Mouse (Mus musculus) intestine, embryonic 15.5 days (tissue): ENCODE data around the gene Hsd3b6. TPM values are rescaled to one million over a fixed set of nuclear protein-coding genes. Genes with fewer than 3 reads are reported as not detected.
"Not testable (repeated sequence)": the region's sequence is repeated elsewhere in the genome, so short reads cannot be mapped to it uniquely, and the experiment has no call there.

Experiments used
- ATAC-seq: fragments of 200-750 bp; cut with Nextera tagmentation; 2 replicates; pipeline ENCODE4 v1.8.0; 2017; ENCODE audit warnings: moderate TSS enrichment, moderate library complexity
- H3K27ac ChIP-seq: fragments of 300-500 bp; sonication (generic); 2 replicates; pipeline ENCODE4 v1.5.1; 2015; ENCODE audit warnings: mild to moderate bottlenecking, inconsistent platforms
- H3K27me3 ChIP-seq: fragments of 300-500 bp; sonication (generic); replicated peaks from 2 replicates; pipeline ENCODE4 v1.6.1; 2015; ENCODE audit warnings: inconsistent platforms
- H3K36me3 ChIP-seq: fragments of 300-500 bp; sonication (generic); 2 replicates; pipeline ENCODE4 v1.6.1; 2015; ENCODE audit warnings: inconsistent platforms
- H3K4me1 ChIP-seq: fragments of 300-500 bp; sonication (generic); replicated peaks from 2 replicates; pipeline ENCODE4 v1.6.1; 2015; ENCODE audit warnings: inconsistent platforms
- H3K4me2 ChIP-seq: fragments of 300-500 bp; sonication (generic); replicated peaks from 2 replicates; pipeline ENCODE4 v1.6.1; 2015; ENCODE audit warnings: mild to moderate bottlenecking, inconsistent platforms
- H3K4me3 ChIP-seq: fragments of 300-500 bp; sonication (generic); replicated peaks from 2 replicates; pipeline ENCODE4 v1.5.1; 2015; ENCODE audit warnings: inconsistent platforms
- H3K9ac ChIP-seq: fragments of 300-500 bp; sonication (generic); 2 replicates; pipeline ENCODE4 v1.6.1; 2015; ENCODE audit warnings: inconsistent platforms
- H3K9me3 ChIP-seq: fragments of 300-500 bp; sonication (generic); 2 replicates; pipeline ENCODE4 v1.6.1; 2016; ENCODE audit warnings: inconsistent platforms
- WGBS: fragments of 180-500 bp; shearing (Covaris S2); methylation state at CpG from one replicate; pipeline ENCODE4 v1.1.7; 2015; 5-methylcytosine and 5-hydroxymethylcytosine counted together
- polyA plus RNA-seq: library from polyadenylated mRNA; unstranded; fragments of >200 nt; fragmentation: Nextera tagmentation; extraction: Ambion mirVana; gene quantifications from 2 replicates; pipeline ENCODE4 v1.2.1, GENCODE M21; 2015

The Hsd3b6 gene
- polyA plus RNA-seq = 0.96 and 1.0 TPM in 2 replicates

DNA sequence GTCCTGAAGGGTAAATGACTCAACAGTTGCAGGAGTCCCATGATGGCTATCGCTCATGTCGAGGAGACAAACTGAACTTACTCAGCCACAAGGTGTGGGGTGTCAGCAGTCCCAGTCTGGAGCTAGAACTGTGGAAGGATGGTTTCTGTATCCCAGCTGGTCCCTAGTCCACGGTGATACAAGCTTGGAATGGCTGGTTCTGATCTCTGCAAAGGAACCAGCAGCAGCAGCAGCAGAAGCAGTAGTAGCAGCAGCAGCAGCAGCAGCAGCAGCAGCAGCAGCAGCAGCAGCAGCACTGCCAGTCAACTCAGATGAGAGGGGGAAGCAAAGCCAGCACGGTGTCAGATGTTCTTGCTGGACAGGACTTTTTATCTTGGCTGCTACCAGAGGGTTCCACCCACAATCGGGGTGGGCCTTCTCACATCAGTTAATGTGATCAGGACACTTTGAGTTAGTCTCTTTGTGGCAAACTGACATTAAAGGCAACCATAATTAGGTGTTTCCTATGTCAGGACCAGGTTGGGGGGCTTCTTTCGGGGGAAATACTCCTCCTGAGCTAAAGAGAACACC is at the start of gene Hsd3b6:
Hsd3b6 (minus strand) TSS at position 343 of the 570 bp plus-strand sequence.
- Histone ChIP-seq H3K4me3 (no peak within 1 kb of the TSS), H3K4me1 (no peaks in the 10 kb centered on the region), H3K36me3 (no peaks in the 10 kb centered on the region), H3K4me2 (no peak within 1 kb of the TSS), H3K9me3 (no peaks in the 10 kb centered on the region), H3K27ac (no peak within 1 kb of the TSS), H3K27me3 (no peaks in the 10 kb centered on the region), H3K9ac (no peak within 1 kb of the TSS)
- 64% methylated on average over 6 of the region's 6 CpGs for WGBS
- ATAC-seq = no peak

DNA sequence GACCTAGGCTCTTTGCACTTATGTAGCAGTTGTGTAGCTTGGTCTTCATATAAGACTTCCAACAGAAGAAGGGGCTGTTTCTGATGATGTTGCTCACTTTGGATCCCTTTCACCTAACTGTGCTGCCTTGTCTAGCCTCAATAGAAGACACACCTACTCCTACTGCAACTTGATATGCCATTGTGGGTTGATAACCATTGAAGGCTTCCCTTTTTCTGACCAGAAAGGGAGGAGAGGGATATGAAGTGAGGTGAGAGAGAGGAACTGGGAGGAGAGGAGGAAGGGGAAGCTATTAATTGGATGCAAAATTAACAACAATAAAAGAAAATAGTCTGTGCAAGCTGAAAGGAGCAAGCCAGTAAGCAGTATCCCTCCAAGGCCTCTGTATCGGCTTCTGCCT is 48.6 kb upstream of the Hsd3b6 start:
- Histone ChIP-seq H3K4me3 (no peak overlapping the region), H3K27ac (no peak overlapping the region), H3K4me2 (no peak overlapping the region), H3K36me3 (no peaks in the 10 kb centered on the region), H3K4me1 (no peaks in the 10 kb centered on the region), H3K27me3 (no peaks in the 10 kb centered on the region), H3K9me3 (no peaks in the 10 kb centered on the region), H3K9ac (no peak overlapping the region)
- 94% methylated on average over 1 of the region's 1 CpGs for WGBS
- ATAC-seq = no peak

DNA sequence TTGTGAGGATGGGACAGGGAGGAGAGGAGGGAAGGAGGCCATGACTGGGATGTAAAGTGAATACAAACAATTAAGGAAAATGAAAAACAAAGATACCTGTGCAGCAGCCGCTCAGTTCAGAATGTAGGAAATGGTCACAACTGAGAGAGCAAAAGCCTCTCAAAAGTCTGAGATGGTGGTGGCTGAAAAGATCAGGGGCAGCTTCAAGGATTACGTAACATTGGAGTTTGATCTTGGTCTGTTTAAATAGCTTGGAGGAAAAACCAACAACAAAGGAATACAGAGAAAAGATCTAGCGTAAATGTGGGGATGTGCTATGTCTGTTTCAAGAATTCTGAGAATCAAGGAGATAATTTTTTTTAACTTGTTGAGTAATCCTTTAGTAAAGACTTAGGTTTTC is 45.3 kb upstream of the Hsd3b6 start, which contains the start of gene Hsd3b1:
Hsd3b1 (minus strand) TSS at position 219 of the 400 bp plus-strand sequence.
- no peaks in the 10 kb centered on the region for H3K9me3 ChIP-seq
- ATAC-seq = 0 out of 2 replicates have a peak, but pooled peaks have one; percentile 44
- H3K4me1 ChIP-seq = 0 out of 2 replicates have a peak, but pooled peaks cover 4% of the 10 kb centered on the region
- H3K9ac ChIP-seq = no peak within 1 kb of the TSS
- WGBS = 68% methylated on average over 3 of the region's 3 CpGs
- no peak within 1 kb of the TSS for H3K4me2 ChIP-seq
- H3K27me3 ChIP-seq = no peaks in the 10 kb centered on the region
- H3K4me3 ChIP-seq = no peak within 1 kb of the TSS
- no peak within 1 kb of the TSS for H3K27ac ChIP-seq
- no peaks in the 10 kb centered on the region for H3K36me3 ChIP-seq

DNA sequence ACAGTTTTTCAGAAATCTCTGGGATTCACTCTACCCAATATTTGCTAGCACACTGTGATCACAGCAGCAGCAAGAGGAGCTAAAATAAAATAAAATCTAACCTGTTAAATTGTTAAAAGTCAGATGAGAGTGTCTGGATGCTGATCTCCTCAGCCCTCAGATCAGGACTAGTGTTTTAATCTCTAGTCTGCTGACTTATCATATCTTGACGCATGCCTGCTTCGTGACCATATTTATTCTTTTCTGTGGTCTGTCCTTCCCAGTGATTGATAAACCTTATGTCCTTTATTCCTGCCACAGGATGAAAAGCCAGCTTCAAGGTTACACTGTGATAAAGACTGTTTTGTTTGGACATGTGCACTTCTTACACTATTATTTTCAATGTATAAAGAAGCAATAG is 43.8 kb upstream of the Hsd3b6 start:
- no peak for ATAC-seq
- WGBS = 73% methylated on average over 2 of the region's 2 CpGs

DNA sequence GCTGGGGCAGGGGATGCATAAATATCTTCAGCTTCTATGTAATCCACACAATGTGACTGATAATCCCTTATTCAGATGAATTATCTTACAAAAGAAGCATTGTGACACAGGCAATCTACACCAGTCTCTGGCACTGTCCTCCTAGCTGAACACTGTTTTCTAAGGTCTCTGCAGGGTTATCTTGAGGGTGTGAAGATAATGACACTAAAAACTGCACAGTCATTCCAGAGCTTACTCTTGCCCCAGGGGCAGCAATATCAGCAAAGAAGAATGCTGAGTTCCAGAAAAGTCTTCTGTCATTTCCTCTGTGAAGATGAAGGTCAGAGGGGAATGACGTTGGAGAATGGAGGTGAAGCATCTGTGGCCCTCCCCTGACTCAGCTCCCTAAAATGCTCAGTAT is 42.6 kb upstream of the Hsd3b6 start:
- no peaks in the 10 kb centered on the region for H3K27me3 ChIP-seq
- H3K4me1 ChIP-seq = 0 out of 2 replicates have a peak, but pooled peaks cover 4% of the 10 kb centered on the region
- 25% methylated on average over 1 of the region's 1 CpGs for WGBS
- no peak overlapping the region for H3K9ac ChIP-seq
- no peak overlapping the region for H3K27ac ChIP-seq
- H3K4me3 ChIP-seq = no peak overlapping the region
- H3K9me3 ChIP-seq = no peaks in the 10 kb centered on the region
- no peak for ATAC-seq
- no peak overlapping the region for H3K4me2 ChIP-seq
- H3K36me3 ChIP-seq = no peaks in the 10 kb centered on the region

More for the DNA sequence above, 43.8 kb upstream of the Hsd3b6 start:
- Histone ChIP-seq H3K9me3 (no peaks in the 10 kb centered on the region), H3K27ac (no peak overlapping the region), H3K4me3 (no peak overlapping the region), H3K4me2 (no peak overlapping the region), H3K27me3 (no peaks in the 10 kb centered on the region), H3K36me3 (no peaks in the 10 kb centered on the region), H3K9ac (no peak overlapping the region), H3K4me1 (0 out of 2 replicates have a peak, but pooled peaks cover 4% of the 10 kb centered on the region)

DNA sequence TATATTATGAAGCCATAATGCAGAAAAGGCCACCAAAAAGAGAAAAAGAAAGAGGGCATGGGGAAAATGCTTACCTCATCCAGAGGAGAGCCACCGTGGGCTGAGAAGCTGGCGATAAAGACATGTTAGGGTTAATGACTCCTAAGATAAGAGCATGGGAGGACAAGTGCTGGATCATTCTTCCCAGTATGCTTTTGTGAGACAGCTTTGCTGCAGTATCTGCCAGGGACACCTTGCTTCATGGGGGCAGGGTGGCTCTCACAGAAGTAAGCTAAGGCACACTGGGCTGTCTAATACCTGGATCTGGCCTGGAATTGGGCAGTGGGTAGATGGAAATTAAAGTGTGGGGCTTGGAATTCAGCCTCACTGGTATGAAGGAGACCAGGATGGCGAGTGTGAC is 40.9 kb upstream of the Hsd3b6 start:
- no peaks in the 10 kb centered on the region for H3K27me3 ChIP-seq
- ATAC-seq = peak; percentile 67
- H3K36me3 ChIP-seq = no peaks in the 10 kb centered on the region
- no peak overlapping the region for H3K9ac ChIP-seq
- H3K4me3 ChIP-seq = no peak overlapping the region
- H3K9me3 ChIP-seq = no peaks in the 10 kb centered on the region
- H3K4me1 ChIP-seq = 0 out of 2 replicates have a peak, but pooled peaks cover 4% of the 10 kb centered on the region
- no peak overlapping the region for H3K27ac ChIP-seq
- 61% methylated on average over 3 of the region's 3 CpGs for WGBS
- H3K4me2 ChIP-seq = no peak overlapping the region

DNA sequence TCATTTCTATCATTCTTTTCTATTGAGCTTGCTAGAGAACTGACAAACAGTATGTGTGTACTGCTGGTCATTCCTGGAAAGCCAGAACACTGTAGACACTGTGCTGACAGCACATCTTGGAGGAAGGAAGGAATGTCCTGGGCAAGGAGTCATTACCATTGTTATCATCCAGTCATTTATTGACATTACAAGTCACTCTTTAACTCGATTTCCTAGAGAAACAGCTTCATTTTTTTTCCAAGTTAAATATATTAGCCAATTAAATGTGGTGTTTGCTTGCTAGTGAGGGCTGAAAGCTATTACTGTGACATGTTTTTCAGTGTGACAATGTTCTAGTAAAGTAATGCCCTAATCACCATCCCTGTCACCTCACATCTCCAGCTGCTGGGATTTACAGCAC is 39.4 kb upstream of the Hsd3b6 start:
- H3K9me3 ChIP-seq = no peaks in the 10 kb centered on the region
- no peak overlapping the region for H3K9ac ChIP-seq
- no peak overlapping the region for H3K4me3 ChIP-seq
- H3K27me3 ChIP-seq = no peaks in the 10 kb centered on the region
- no peaks in the 10 kb centered on the region for H3K36me3 ChIP-seq
- peak; percentile 76 for ATAC-seq
- no peak overlapping the region for H3K4me2 ChIP-seq
- no peak overlapping the region for H3K27ac ChIP-seq
- 26% methylated on average over 1 of the region's 1 CpGs for WGBS
- H3K4me1 ChIP-seq = 0 out of 2 replicates have a peak, but pooled peaks cover 4% of the 10 kb centered on the region

DNA sequence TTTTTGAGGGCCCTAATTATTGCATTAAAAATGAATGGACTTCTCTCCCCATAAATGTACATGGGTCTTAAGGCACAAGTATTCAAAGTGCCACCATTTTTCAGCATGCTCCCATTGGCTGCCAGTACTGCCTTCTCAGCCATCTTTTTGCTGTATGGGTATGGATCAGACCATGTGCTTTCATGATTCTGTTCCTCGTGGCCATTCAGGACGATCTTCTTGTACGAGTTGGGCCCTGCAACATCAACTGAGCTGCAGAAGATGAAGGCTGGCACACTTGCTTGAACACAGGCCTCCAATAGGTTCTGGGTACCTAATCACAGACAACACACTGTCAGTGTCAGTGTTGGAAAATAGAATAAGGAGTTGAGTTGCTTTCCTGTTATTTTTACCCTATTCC is 38.8 kb upstream of the Hsd3b6 start:
- Histone ChIP-seq H3K36me3 (no peaks in the 10 kb centered on the region), H3K4me3 (no peak overlapping the region), H3K4me2 (no peak overlapping the region), H3K27me3 (no peaks in the 10 kb centered on the region), H3K4me1 (0 out of 2 replicates have a peak, but pooled peaks cover 4% of the 10 kb centered on the region), H3K9me3 (no peaks in the 10 kb centered on the region), H3K9ac (no peak overlapping the region), H3K27ac (no peak overlapping the region)
- WGBS = 90% methylated on average over 3 of the region's 3 CpGs
- no peak for ATAC-seq

DNA sequence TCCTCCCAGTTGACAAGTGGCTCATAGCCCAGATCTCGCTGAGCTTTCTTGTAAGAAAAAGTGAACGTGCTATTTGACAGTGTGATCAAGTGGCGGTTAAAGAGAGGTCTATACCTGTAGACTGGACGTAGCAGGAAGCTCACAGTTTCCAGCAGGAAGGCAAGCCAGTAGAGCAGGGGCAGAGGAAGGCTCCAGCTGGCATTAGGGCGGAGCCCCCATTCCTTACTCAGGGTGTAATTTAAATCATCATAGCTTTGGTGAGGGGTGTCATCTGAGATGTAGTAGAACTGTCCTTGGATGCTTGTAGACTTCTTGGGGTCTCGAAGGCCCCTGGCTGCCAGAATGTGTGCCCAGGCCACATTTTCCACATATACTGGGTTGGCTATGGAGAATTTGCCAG is 38.4 kb upstream of the Hsd3b6 start:
- Histone ChIP-seq H3K4me3 (no peak overlapping the region), H3K36me3 (no peaks in the 10 kb centered on the region), H3K9me3 (no peaks in the 10 kb centered on the region), H3K27ac (no peak overlapping the region), H3K4me1 (0 out of 2 replicates have a peak, but pooled peaks cover 4% of the 10 kb centered on the region), H3K4me2 (no peak overlapping the region), H3K27me3 (no peaks in the 10 kb centered on the region), H3K9ac (no peak overlapping the region)
- WGBS = 86% methylated on average over 6 of the region's 6 CpGs
- ATAC-seq = no peak

DNA sequence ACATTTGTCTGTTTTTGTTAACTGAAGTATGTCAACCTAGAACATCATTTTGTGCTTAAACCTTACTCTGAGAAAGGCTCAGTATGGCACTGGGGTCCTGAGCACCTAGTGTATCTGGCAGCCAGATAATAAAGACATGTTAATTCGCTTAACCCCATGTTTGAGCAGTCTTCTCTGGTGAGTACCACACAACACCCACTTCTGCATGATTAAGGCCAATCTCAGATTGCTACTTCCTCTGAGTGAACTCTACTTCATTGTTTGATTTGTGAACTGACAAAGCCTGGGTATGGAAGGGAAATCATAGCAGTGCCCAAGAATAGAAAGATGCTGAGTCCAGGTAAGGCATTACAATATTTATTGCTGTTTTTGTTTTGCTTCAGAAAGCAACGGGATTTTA is 37.6 kb upstream of the Hsd3b6 start:
- Histone ChIP-seq H3K27ac (no peak overlapping the region), H3K4me2 (no peak overlapping the region), H3K9ac (no peak overlapping the region), H3K27me3 (no peaks in the 10 kb centered on the region), H3K36me3 (no peaks in the 10 kb centered on the region), H3K9me3 (no peaks in the 10 kb centered on the region), H3K4me3 (no peak overlapping the region), H3K4me1 (0 out of 2 replicates have a peak, but pooled peaks cover 4% of the 10 kb centered on the region)
- 74% methylated on average over 2 of the region's 2 CpGs for WGBS
- ATAC-seq = no peak

DNA sequence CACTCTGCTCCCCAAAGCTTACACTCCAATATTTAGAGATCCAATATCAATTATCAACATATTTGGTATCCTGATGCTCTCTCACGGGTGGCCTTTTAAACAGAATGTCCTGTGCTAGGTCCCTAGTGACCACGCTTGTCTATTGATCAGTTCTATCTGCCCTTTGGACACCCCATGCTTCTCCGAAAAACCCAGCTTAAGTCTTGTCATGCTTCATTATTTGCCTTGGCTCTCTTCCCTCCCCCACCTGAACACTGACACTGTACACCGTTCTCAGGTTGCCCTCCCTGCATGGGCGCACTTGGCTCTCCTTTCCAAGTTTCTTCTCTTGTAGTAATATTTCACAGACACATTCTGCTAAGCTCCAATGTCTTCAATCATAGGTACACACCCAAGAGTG is 36.0 kb upstream of the Hsd3b6 start:
- no peaks in the 10 kb centered on the region for H3K36me3 ChIP-seq
- no peak overlapping the region for H3K27ac ChIP-seq
- no peak for ATAC-seq
- no peaks in the 10 kb centered on the region for H3K27me3 ChIP-seq
- no peak overlapping the region for H3K4me2 ChIP-seq
- 81% methylated on average over 5 of the region's 5 CpGs for WGBS
- no peak overlapping the region for H3K4me3 ChIP-seq
- H3K9ac ChIP-seq = no peak overlapping the region
- no peaks in the 10 kb centered on the region for H3K9me3 ChIP-seq
- H3K4me1 ChIP-seq = 0 out of 2 replicates have a peak, but pooled peaks cover under 1% of the 10 kb centered on the region

DNA sequence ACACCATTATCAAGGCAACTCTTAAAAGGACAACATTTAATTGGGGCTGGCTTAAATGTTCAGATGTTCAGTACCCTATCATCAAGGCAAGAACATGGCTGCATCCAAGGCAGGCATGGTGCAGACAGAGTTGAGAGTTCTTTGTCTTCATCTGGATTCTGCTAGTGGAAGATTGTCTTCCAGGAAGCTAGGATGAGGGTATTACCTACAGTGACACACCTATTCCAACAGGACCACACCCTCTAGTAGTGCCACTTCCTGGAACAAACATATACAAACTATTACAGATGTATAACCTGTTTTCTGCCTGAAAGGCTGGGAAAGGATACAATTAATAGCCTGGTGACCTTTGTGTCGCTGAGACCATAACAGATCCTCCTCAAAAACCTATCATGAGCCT is 34.7 kb upstream of the Hsd3b6 start:
- Histone ChIP-seq H3K4me3 (no peak overlapping the region), H3K9me3 (no peaks in the 10 kb centered on the region), H3K4me2 (no peak overlapping the region), H3K36me3 (no peaks in the 10 kb centered on the region), H3K27ac (no peak overlapping the region), H3K27me3 (no peaks in the 10 kb centered on the region), H3K4me1 (no peaks in the 10 kb centered on the region), H3K9ac (no peak overlapping the region)
- WGBS = 75% methylated on average over 1 of the region's 1 CpGs
- peak; percentile 40; the same call in 1 of the 2 replicates for ATAC-seq

DNA sequence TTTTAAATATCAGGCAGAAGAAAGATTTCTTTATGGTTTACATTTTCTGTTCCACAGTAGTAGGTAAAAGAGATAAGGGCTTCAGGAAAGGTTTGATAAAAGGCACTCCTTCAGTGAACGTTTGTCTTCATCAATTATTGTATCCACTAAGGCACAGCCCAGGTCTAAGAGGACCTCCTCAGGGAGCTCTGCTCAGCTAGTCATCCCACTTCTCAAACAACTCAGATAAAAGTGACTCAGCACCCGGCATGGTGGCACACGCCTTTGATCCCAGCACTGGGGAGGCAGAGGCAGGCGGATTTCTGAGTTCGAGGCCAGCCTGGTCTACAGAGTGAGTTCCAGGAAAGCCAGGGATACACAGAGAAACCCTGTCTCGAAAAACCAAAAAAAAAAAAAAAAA is 1.6 kb downstream of the Hsd3b6 start:
- WGBS = 72% methylated on average over 6 of the region's 6 CpGs
- H3K27me3 ChIP-seq, ATAC-seq, H3K9me3 ChIP-seq, H3K4me1 ChIP-seq, H3K4me2 ChIP-seq, H3K9ac ChIP-seq, H3K27ac ChIP-seq, H3K36me3 ChIP-seq, H3K4me3 ChIP-seq: not testable (repeated sequence)
